Mouse (Mus musculus) megakaryocyte, embryonic 14.5 days (primary cell): ENCODE results near the gene Sptbn4.

Experiments used
- FLI1 ChIP-seq: IDR thresholded peaks from 2 replicates; pipeline ENCODE4 v1.6.1; 2012; ENCODE audit warnings: low read length, inconsistent platforms, mixed read lengths
- GATA1 ChIP-seq: IDR thresholded peaks from 3 replicates; pipeline ENCODE4 v1.6.1; 2012; ENCODE audit warnings: mixed read lengths, low read length, inconsistent platforms, borderline replicate concordance

- TF ChIP-seq GATA1 (no peak), FLI1 (no peak)
Observed at GRCm38 (mm10) chr7:27480927-27481626, 33.6 kb upstream of the Sptbn4 start.
